Mouse (Mus musculus): ENCODE results near the gene Hs1bp3.

Hs1bp3 gene

DNA sequence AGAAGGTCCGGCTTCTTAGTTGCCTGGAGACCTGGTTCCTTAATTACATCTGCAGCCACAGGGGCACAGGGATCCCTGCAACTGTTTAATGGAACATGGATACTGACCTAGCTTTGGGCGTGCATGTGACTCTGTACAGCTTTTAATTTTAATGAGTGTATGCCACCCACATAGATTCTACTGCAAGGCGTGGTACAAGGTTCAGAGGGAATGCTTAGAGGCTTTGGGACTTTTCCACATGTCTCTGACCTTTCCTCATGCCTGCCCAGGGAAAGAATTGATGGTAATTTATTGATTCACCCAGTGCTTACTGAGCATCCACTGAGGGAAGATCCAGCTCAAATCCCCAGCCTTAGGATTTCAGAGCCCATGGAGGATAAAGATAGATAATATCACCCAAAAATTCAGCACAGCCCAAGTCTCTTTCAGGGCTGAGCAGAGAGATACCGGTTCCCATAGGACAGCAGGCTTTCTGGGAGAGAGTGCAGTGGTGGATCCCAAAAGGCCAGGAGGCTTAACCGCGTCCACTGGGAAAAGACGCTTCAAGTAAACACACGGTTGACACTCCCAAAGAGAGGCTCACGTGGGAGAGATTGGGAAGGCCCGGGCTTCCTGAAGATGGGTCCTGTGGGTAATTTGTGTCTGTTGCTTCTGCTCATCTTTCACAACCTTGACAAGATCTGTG, 23.5 kb downstream of the Hs1bp3 start:
- no peak for DNase-seq (ENCODE audit: low spot score in 2 of 2)

DNA sequence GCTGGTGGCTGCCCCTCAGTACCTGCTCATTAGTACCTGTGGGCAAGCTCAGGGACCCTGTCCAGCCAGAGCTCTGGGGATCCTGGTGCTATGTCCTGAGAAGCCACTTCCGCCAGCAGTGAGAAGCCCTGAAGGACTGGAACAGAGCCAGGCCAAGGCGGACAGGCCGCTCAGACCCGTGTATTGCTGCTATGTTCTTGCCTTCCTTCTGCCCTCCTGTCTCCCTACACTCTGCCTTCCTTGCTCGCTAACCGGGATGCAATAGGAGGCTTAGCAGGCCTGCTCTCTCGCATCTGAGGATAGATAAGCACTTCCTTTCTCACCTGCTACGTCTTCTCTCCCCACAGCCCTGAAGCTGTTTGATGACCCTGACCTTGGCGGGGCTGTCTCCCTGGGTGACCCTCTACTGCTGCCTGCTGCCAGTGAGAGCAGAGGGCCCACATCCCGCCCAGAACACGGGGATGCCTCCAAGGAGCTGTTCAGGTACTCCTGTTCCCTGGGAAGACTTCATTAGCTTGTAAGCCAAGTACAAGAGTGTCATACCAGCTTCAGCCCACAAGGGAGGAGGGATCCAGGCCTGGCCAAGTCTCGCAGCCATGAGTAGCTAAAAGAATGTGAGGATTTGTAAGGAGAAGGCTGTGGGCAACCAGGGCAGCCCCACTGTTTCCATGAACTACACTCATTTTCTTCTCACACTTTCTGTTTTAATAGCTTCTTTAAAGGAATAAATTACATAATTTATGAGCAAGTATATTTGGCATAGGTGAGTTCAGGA, 24.2 kb downstream of the Hs1bp3 start:
- no peak for DNase-seq (ENCODE audit: low spot score in 2 of 2)

DNA sequence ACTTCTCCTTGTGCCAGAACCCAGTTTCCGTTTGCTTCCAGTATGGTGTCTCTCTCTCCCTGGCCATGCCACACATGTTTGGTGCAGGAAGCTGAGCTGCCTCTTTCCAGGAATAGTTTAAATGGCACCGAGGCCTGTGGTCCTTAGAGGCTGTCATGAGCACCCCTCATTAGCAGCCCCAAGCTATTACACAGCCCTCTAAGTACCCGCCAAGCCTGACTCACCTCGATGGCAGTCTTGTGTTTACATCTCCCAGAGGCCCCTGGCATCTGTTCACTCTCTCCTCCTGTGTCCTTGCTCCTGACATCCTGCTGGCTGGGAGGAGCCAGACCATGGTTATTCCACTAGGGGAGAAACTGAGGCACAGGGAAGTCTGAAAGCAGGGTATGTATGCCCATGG, 25.3 kb downstream of the Hs1bp3 start:
- DNase-seq (ENCODE audit: low spot score in 2 of 2), result no peak

DNA sequence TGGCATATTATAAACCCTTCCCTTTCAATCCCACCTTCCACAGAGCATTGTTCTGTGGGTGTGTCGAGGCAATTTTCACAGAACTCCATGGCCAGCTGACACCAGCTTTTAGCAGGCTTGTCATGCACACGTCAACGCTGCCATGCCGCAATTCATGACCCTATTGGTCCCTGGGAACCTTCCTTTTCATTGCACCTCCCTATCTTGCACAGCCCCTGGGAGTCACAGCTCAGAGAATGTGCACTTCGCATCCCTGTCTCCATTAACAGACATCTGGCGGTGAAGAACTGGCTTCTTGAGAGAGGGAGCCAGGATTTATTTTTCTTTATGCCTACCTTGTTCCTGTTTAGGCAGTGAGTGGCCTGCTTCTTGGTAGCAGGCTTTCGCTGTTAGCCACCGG, 25.7 kb downstream of the Hs1bp3 start:
- DNase-seq (ENCODE audit: low spot score in 2 of 2), result no peak

DNA sequence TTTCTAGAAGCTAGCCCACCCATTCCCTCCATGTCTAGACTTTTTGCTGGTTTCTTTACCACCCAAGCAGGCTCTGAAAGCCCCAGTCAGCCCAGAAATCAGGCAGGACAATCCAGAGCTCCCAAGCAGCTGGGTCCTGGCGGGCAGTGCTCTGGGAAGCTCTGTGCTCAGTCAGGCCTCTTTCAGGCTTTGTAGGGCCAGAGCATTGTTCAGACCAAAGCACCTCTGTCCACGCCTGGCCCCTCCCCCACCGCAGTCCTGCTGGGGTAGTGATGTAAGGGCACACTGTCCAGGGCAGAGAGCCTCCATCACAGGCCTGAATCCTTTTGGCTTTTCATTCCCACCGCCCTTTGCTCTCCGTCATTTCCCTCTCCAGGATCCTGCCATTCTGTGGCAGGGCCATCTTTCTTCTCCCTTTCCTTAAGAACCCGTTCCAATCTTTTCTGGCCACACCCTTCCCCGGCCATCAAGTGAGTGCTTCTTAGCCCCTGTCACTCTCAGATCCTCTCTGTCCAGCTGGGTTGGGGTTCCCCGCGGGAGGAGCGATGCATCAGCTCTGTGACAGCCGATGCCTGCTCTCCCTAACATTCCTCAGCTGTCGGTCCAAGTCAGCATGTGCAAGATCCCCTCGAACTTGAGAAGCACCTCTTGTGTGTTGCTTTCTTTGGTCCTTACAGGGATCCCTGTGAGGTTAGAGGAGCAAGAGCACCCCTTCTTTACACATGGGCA, 26.5 kb downstream of the Hs1bp3 start:
- no peak for DNase-seq (ENCODE audit: low spot score in 2 of 2)

DNA sequence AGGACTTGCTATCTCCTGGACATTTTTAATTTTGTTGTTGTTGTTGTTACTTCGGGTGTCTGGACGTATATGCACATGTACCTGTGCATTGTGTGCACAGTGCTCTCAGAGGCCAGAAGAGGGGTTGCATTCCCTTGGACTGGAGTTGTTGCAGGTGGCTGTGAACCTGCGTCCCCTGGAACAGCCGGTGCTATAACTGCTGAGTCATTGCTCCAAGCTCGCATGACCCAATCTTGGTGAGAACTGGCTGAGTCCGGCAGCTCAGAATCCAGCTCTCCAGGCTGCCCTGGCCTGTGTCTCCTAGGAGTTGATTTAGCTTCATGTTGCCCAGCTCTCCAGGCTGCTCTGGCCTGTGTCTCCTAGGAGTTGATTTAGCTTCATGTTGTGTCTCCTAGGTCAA, 27.8 kb downstream of the Hs1bp3 start:
- DNase-seq (ENCODE audit: low spot score in 2 of 2), result no peak

DNA sequence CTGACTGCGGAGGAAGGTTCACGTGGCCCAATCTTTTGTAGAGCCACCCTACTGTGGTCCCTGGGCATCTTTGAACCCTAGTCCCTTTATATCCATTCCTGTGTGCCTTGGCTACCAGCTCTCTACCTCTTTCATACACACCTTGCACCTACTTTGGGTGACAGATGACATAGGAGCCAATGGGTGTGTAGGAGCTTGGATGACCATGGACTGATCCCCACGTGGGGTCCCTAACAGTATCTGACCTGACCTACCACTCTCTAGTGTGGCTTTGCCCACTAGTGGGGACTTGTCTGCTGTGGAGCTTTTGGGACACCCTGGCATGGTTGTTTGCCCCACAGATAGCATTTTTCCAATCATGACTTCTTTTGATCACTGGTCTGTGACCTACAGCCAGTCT, 30.1 kb downstream of the Hs1bp3 start:
- no peak for DNase-seq (ENCODE audit: low spot score in 2 of 2)

DNA sequence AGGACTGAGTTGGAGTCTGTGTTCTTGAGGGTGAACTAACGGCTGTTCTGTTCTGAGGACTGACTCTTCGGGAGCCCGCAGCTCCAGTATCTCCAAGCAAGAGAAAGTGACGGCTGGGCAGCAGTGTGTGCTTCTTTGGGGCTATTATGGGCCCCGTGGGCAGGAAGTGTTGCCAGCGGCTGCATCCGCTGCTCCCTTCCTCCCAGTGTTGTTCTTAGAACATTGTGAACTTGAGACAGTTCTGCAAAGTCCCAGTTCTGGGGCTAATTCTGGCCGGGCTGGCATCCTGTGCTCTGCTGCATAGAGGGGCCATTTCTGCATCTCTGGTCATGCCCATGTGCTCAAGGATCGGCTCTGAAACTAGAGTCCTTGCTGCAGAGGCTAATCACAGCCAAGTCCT, 31.7 kb downstream of the Hs1bp3 start:
- DNase-seq (ENCODE audit: low spot score in 2 of 2), result peak in 1 of 2 experiments; percentile 48

DNA sequence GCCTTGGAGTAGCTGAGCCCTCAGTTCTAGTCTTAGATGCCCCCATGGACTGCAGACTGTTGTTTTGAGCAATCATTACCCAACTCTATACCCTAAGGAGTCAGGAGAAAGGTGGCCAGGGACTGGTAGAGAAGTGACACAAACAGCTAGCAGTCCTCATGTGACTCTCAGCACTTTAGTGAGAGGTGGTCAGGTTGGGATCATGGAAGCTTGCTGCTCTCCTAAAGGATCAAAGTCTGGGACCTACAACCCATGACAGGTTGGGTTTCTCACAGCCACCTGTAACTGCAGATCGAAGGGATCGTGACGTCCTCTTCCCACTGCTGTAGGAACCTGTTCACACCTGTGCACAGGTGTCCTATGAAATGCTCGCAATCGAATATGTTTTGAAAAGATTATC, 32.3 kb downstream of the Hs1bp3 start:
- no peak for DNase-seq (ENCODE audit: low spot score in 2 of 2)

DNA sequence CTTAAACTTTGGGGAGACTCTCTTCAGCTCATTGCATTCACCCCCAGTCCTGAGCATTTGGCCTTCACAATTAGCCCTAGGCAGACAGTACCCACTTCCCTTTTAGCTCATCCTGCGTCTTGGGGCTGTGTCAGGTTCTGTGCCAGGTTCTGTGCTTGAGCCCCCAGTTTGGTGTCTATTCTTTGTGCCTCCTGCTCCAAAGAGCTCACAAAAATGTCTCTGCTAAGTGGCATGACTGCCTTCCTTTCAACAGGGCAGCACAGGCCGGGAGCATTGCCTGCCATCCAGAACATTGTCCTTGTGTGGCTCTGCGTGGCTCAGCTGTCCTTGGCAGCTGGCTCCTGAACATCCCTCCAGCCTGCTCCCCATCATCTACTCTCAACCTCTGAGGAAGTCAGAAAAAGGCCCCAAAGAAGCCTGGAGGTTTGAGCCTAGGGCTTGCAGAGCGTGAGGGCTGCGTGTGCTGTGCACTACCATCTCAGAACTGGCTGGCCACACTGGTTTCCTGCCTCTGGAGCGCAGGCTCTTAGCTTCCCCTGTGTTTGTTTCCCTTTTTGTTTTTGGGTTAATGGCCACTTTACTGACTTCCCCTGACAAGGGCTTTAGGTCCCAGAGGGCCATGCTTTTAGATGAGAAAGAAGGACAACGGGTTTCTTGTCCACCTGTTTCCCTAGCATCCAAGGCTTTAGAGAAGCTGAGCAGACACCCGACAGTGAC, 34.7 kb downstream of the Hs1bp3 start:
- no peak for DNase-seq (ENCODE audit: low spot score in 2 of 2)

DNA sequence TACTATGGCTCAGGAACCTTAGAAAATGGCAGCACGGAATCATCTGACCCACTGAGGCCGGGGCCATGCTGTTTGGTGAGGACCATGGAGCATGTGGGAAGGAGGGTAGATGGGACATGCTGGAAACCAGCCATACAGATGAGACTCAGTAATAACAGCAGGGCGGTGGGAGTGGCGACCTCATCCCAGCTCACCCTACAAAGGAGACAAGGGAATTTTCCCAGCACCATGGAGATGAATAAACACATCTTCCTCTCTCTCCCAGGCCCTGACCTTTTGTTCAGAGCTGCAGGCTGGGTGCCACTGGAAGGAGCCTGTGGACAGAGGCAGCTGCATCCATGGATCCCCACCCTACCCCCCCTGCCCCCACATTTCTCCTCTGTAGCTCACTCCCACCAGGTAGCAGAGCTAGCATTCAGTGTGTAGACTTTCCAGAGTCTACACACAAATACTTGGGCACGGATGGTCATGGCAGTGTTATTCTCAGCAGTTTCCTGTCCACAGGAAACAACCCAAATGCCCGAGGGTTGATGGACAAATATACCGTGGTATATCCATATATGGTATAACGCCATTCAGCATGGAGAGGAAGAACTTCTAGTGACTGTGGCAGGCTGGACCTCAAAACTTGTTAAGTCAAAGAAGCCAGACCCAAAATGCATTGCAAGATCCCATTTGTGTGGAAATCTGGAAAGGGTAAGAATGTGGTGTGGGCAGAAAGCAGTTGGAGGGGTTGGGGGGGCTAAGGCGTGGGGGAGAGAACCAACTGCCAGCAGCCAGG, 35.7 kb downstream of the Hs1bp3 start:
- no peak for DNase-seq (ENCODE audit: low spot score in 2 of 2)

DNA sequence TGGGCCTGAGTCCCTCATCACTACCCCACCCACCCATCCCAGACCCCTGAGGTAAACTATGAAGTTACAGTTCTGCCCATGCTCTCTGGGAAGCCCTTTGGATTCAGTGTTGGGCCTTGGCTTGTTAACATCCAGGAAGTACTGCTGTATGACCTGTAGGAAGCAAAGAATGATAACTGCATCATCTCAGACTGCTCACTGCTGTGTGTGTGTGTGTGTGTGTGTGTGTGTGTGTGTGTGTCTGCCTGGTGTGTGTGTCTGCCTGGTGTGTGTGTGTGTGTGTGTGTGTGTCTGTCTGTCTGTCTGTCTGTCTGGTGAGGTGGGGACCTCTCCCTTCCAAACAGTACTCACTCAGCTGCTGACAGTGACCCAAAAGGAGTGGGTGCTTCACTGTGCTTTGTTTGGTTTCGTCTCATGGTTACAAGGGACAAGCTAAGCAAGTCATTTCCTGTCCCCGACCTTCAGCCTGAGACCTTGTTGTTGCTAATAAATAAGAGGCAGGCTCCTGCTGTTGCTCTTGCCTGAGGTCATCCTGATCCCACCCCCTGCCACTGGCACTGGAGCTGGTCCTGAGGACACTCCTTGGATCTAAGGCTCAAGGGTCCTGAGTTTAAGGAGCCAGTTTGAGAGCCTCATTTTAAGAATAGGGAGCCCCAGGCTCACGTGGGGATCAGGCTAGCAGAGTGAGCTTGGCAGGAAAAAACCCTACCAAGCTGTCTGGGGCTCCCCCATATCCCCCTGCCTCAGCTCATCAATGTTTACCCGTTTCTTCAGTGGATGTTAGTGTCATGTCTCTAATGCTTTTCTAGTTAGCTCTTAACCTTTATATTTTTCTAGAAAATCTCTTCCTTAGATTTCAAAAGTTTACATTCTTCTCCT, 38.0 kb downstream of the Hs1bp3 start:
- DNase-seq (ENCODE audit: low spot score in 2 of 2), result peak in 1 of 2 experiments; percentile 24

DNA sequence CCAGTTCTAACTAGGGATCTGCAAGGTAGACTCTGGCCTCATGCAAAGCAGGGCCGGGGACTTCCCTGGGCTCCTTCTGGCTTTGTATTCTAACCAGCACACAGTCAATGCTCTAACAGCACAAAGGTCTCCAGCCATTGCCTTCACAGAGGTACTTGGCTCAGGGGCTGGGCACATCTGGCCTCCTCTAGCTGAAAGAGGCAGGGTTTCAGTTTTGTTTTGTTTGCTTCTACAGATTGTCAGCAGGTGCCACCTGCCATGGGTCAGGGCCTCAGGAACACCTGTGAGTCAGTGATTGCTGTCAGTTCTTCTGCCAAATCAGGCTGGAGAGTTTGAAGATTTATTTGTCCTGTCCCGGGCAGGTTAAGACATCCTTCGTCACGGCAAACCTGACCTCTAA, 39.8 kb downstream of the Hs1bp3 start:
- DNase-seq (ENCODE audit: low spot score in 2 of 2), result peak in 1 of 2 experiments; percentile 49

DNA sequence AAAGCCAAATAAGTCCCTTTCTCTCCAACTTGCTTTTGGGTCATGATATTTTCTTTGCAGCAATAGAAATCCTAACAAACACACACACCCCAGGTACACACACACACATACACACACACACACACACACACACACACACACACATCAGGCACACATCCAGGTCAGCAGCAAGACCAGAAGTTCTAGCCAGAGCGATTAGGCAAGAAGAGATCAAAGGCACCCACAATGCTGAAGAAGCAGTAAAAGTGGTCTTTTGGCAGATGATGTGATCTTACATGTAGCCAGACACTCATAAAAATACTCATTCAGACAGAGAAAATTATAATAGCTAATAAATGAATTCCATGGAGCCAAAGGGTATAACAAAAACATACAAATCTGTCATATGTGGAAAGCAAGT, 41.0 kb downstream of the Hs1bp3 start:
- no peak for DNase-seq (ENCODE audit: low spot score in 2 of 2)

DNA sequence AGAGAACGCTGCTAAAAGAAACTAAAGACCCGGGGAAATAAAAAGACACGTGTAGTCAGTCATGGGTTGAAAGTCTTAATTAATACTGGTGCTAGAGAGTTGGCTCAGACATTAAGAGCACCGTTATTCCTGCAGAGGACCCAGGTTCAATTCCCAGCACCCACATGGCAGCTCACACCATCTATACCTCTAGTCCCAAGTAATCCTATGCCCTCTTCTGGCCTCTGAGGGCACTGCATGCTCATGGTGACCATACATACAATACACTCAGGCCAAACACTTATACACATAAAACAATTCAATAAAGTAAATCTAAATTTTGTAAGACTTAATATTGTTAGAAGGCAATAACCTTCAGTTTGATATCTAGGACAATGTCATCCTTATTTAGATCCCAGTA, 41.8 kb downstream of the Hs1bp3 start:
- no peak for DNase-seq (ENCODE audit: low spot score in 2 of 2)

DNA sequence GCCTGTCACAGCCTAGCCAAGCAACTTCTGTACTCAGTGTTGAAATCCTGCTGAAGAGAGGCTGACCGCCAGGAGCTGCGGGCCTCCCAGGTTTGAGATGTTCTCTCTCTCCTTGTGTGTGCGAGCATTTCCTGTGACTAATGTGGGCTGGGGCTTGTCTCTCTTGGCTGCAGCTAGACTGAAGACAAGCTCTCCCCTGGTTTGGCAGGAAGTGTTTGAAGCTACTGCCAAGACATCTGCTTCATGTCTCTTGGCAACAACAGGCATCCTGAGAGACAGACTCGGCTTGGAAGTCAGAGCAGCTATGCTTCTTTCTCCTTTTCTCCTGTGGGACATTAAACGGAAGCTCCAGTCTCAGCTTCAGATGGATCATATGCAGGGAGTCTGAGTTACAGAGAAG, 44.2 kb downstream of the Hs1bp3 start:
- DNase-seq (ENCODE audit: low spot score in 2 of 2), result no peak

DNA sequence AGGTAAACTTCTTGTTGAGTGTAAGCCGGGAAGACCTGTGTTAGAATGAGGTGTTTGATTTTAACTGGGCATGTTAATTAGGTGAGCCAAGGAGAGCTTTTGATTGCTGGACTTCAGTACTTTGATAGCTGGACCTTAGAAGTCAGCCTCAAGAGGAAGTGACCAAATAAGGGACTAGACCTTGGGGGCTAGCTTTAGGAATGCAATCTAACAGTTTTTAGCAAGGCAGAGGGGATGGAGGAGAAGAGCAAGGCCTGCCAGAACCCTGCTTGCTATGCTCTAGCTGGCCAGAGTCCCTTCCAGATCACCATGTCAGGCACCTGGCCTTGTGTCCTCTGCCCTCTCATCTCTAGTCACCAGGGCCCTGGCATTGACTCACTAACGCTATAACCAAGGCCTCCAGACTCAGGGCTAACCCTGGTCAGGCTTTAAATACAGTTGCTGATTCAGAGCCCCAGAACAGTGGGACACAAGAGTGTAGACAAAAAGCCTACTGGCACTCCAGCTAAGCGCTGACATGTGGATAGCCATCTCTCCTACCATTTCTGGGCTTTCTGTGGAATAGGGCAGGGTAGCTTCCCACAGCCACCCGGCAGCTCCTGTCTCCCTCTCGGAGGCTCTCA, 45.2 kb downstream of the Hs1bp3 start:
- DNase-seq (ENCODE audit: low spot score in 2 of 2), result no peak

DNA sequence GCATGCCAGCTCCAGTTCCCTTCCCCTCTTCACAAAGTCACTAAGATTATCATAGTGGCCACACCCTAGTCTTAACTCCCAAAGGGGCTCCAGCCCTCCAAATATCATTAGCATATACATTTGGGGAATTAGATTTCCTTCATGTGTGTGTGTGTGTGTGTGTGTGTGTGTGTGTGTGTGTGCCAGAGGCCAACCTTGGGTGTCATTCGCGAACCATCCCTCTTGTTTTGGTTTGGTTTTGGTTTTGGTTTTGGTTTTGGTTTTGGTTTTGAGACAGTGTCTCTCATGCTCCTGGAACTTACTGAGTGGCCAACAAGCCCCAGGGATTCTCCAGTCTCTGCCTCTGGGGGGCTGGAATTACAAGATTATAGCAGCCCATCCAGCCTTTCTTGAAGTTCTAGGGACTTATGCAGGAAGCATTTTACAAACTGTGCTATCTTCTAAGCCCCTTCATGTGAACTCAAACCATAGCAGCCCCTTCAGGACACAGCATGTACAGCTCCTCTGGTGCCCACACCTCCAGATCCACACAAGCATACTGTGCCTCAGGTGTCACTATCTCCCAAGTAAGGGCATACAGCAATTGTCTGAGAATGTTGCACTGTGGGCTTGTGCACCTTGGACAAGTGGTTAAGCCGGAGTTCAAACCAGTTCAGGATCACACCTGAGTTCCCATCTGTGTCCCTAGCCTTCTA, 46.3 kb downstream of the Hs1bp3 start:
- no peak for DNase-seq (ENCODE audit: low spot score in 2 of 2)

DNA sequence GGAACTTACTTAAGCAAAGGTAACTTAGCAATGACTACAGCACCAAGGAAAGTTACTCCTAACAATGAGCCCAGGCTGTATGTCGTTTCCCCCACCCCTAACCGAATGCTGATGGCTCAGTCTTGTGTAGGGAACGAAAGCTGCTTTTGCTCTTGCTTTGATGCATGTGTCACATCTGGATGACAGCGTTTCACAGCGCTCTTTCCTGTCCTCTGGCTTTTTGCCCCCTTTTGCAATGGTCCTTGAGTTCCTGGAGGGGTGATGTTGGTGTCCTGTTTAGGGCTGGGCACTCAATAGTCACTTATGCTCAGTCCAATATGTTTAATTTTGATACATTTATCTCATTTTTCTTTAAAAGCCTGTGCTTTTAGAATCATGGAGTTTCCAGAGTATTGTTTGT, 48.6 kb downstream of the Hs1bp3 start:
- DNase-seq (ENCODE audit: low spot score in 2 of 2), result no peak
